Mouse (Mus musculus) 3134 (cell line): ENCODE results near the gene Grid1.

Experiments used
- DNase-seq: peaks from one replicate; pipeline ENCODE4 v3.0.0-alpha.2; 2011; ENCODE audit warnings: low spot score; ENCODE audit not compliant: insufficient read length; ENCODE audit errors: extremely low read depth

Grid1 gene

GRCm38 (mm10) chr14:34819919-34820652, at the start of gene Grid1:
TSS of gene Grid1 (plus strand) at chr14:34820108.
- DNase-seq: no peak

DNA sequence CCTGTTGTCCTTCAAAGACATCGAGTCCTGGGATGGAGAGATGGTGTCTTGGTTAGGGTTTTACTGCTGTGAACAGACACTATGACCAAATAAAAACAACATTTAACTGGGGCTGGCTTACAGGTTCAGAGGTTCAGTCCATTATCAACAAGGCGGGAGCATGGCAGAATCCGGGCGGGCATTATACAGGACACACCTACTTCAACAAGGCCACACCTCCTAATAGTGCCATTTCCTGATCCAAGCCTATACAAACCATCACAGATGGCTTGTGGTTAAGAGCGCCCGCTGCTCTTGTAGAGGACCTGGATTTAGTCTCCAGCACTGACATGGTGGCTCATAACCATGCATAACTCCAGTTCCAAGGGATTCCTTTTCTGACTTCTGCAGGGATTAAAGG, 49.4 kb upstream of the Grid1 start:
- DNase-seq: no peak

GRCm38 (mm10) chr14:34771601-34772000, 48.3 kb upstream of the Grid1 start:
- no peak for DNase-seq

DNA sequence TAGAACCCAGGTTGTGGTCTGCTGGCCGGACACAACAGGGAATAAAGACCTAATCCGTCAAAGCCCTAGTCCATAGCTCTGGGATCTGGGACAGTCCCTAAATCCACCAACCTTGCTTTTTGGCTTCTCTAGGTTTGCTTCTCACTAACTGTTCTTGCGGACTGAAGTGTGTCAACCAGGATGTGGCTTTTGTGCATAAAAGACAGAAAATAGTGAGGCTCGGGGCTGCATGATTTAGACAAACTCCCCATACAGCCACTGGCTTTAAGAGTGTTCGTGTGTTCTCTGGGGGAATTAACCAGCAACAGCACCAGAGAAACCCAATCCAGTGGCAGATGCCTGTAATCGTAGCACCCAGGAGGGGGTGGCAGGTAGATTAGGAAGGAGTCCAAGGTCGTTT, 47.8 kb upstream of the Grid1 start:
- DNase-seq: no peak

GRCm38 (mm10) chr14:34773681-34774080, 46.2 kb upstream of the Grid1 start:
- no peak for DNase-seq

- DNase-seq: no peak
Observed at GRCm38 (mm10) chr14:34774231-34774630, 45.7 kb upstream of the Grid1 start.

DNA sequence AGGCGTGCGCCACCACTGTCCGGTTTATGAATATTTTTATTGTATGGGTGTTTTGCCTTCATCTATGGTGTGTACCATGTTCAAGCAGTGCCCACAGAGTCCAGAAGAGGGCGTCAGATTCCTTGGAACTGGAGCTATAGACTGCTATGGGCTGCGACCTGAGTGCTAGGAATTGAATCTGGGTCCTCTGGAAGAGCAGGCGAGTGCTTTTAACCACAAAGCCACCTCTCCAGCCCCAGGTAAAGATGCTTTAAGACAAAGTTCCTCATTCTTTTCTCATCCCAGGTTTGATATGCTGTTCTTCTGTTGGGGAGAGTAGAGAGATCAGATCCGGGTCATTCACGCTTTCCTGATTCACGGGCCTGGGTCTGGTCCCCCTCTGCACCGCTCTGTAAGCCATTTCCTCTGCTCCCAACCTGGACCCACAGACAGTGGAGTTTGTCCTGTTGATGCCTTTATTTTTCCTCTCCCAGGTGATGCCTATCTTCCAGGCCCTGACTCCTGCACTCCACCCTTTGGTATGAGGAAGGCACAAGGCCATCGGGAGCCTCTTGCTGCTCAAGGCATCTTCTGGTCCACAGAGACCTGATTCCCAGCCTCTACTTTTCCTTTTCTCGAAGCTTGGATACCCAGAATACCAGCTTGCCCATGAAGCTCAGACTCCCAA, 43.1 kb upstream of the Grid1 start:
- DNase-seq: no peak

GRCm38 (mm10) chr14:34777810-34778209, 42.1 kb upstream of the Grid1 start:
- peak; percentile 21 for DNase-seq

DNA sequence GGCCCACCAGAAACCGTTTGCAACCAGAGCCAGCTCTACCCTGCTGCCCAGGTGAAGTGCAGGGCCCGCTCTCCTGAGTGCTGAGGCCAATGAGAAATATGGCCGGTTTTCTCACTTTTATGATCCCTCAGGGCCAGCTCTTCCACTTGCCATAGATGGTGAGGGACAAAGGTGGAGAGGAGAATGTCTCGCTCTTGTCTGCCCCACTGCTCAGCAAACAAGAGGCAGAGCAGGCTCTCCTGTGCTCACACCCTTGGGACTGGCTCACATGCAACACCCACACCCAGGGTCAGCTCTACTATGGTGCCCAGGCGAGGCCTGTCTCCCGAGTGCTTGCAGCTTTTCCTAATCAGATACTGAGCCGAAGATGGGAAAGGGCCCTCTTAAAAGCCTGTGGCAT, 41.1 kb upstream of the Grid1 start:
- DNase-seq: peak; percentile 19

DNA sequence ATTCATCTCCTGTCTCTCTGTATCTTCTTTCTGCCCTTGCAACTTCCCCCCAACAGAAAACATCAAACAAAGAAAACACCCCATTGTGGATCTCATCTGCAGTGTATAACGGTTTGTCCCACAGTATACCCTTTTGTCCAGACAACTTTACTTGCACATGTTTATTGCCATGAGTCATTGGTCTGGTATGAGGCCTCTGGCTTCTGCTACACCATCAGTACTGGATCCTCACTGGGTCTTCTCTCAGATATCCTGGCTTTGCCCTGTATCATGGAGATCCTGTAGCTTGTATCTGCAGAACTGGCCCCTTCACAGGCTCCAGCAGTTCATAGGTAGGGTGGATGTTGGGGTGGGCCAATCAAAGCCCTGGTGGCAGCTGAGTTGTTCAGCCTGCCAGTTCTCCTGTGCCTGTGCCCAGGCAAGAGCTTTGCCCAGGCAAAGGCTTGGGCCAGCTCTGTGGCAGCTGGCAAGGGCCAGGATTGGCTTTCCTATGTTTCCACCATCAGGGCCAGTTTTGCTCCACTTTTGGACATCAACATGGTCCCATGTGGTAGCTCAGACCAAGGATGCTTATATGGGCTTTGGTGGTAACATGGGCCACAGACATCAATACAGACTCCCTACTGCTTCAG, 26.4 kb upstream of the Grid1 start:
- DNase-seq: no peak

DNA sequence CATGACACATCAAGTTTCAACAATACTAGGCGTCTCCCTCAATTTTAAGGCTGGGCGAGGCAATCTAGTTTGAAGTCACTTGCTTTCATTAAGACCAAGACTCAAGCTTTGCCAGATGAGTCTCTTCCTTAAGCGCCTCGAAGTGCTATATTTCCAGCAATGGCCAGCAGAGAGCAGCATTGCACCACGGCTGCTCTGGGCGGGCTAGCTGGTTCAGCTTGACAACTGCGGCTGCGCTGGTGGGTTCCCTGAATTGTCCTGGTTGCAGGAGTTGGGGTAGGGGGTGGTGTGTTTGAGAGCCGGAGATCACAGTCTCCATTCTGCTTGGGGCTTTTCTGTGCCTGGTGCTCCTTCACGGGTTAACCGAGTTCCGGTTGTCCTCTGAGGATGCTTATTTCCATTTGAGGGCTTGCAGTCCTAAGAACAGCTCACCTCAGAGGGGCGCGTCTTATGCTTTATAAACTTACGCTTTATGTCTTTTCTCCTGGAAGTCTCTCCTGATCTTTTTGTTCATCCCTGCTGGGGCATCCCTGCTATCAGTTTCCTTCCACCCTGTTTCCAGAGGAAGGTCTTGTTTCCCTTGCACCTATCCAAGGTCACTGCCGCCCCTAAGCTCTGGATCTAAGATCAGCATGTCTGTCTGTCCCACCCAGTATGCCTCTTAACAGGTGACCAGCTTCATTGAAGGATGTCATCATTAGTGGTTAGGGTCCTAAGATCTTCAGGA, 9.0 kb upstream of the Grid1 start:
- peak; percentile 47 for DNase-seq

- no peak for DNase-seq
Observed at GRCm38 (mm10) chr14:34811490-34811808, 8.5 kb upstream of the Grid1 start.

GRCm38 (mm10) chr14:34816301-34816700, 3.6 kb upstream of the Grid1 start:
- no peak for DNase-seq

DNA sequence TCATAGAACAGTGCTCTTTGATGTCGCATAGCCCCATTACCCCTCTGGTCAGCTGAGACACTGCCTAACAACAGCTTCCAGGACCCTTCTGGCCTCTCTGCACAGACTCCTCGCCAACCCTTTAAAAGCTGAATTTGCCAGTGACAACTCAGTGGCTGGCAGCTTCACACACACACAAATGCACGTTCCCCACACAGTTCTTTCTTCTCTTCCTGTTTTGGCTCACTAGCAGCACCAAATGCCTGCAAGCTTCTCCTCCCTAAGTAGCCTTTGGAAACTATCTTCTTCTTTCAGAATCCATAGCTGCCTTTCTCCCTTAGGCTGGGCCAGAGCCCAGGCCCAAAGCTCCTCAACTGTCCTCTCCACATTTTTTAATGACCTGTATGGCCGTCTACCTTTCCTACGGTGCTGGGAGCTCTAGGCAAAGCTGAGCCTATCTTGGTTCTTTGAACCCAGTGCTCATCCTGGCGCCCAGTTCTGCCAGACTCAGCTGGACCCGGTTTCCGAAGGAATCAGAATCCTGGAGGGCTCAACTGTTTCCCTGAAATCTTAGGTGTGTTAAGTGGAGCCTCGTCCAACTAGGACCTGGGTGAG, 1.4 kb upstream of the Grid1 start:
- no peak for DNase-seq

- DNase-seq: no peak
Observed at GRCm38 (mm10) chr14:34819121-34819918, 588 bp upstream of the Grid1 start.

DNA sequence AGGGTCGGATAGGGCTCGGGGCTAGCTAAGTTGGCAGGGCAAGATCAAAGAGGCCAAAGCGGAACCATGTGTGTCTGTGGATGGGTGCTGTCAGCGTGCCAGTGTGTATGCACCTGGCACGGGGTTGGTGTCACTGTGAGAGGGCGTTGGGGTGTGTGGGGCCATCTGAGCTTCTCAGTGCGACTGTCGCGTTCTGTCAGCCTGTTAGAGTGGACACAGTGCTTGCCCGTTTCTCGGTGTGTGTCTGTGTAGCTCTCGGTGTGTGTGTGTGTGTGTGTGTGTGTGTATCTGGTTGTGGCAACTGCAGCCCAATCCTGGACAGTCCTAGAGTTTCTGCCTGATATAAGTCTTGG, 721 bp downstream of the Grid1 start:
- DNase-seq: no peak

GRCm38 (mm10) chr14:34821131-34821790, 1.4 kb downstream of the Grid1 start:
- DNase-seq: no peak

DNA sequence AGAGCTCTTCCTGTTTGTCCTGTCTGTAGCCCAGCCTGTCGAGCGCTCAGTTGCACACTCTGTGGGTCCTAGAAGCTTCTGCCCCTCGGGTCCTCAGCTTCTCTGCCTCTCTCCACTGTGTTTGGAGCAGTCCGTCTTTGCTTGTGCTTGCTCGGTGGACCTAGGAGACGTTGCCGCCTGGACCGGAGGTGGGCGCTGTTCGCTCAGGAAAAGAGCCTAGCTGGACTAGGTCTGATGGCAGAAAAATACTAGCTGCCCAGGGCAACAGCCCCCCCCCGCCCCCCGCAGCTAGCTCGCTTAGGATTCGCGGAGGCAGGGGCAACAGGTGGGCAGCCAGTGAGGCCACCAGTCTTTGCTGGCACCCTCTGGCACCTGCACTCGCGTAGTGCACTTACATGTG, 3.2 kb downstream of the Grid1 start:
- DNase-seq: no peak

- DNase-seq: no peak
Observed at GRCm38 (mm10) chr14:34824186-34824585, 4.3 kb downstream of the Grid1 start.

DNA sequence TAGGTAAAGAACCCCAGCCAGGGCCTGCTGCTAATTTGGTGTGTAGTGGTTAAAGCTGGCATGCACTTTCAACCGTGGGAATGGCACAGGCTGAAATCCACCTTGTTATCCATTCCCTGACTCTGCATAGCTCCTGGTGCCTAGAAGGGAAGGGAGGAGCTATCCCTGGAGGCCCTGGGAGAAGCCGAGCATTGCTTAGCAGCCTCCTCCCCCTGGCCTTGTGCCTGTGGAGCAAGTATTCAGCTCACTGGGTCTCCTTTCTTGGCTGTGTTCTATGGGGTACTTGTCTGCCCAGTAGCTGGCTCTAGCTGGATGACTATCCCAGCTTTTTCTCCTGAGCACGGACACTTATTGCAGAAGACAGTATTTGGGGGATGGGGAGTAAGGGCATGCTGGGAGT, 6.0 kb downstream of the Grid1 start:
- DNase-seq: no peak
